Mouse (Mus musculus) ES-Bruce4 (cell line): Measurements from ENCODE around the gene Rab3ip.

ENCODE experiments used
- CTCF ChIP-seq: IDR thresholded peaks from one replicate; pipeline ENCODE4 v1.8.1; 2011; ENCODE audit warnings: low read depth, low read length
- EP300 ChIP-seq: IDR thresholded peaks from 2 replicates; pipeline ENCODE4 v1.6.1; 2011; ENCODE audit warnings: low read depth, low read length; ENCODE audit not compliant: insufficient read depth
- POLR2A ChIP-seq: IDR thresholded peaks from one replicate; pipeline ENCODE4 v1.8.1; 2011; ENCODE audit warnings: low read length; ENCODE audit not compliant: insufficient read depth

- TF ChIP-seq CTCF = no peak
- no peak for TF ChIP-seq EP300
- no peak for TF ChIP-seq POLR2A
Observed at GRCm38 (mm10) chr10:116949111-116950008, 1.2 kb downstream of the Rab3ip start.
